Mouse (Mus musculus) kidney, adult 2 months (tissue): ENCODE measurements around the gene Dcun1d4. TPM values are rescaled to one million over a fixed set of nuclear protein-coding genes. Genes with fewer than 3 reads are reported as not detected.

Source experiments
- DNase-seq: peaks from one replicate; pipeline ENCODE4 v3.0.0; 2021
- H3K27ac ChIP-seq: fragments of 200-500 bp; 2 replicates; pipeline ENCODE4 v1.5.1; 2012; ENCODE audit warnings: low read depth, low read length, control low read depth, inconsistent platforms; ENCODE audit not compliant: insufficient read depth
- H3K27me3 ChIP-seq: fragments of 200-500 bp; replicated peaks from 2 replicates; pipeline ENCODE4 v1.6.1; 2012; ENCODE audit warnings: mild to moderate bottlenecking, moderate library complexity, low read length, inconsistent platforms; ENCODE audit not compliant: control insufficient read depth, insufficient read depth
- H3K36me3 ChIP-seq: fragments of 200-500 bp; 2 replicates; pipeline ENCODE4 v1.6.1; 2012; ENCODE audit warnings: mild to moderate bottlenecking, moderate library complexity, low read length, inconsistent platforms; ENCODE audit not compliant: control insufficient read depth, insufficient read depth
- H3K4me1 ChIP-seq: fragments of 200-500 bp; 2 replicates; pipeline ENCODE4 v1.6.1; 2011; ENCODE audit warnings: low read length; ENCODE audit not compliant: control insufficient read depth, insufficient read depth
- H3K4me3 ChIP-seq: fragments of 200-500 bp; 2 replicates; pipeline ENCODE4 v1.5.1; 2011; ENCODE audit warnings: mild to moderate bottlenecking, low read depth, low read length, control low read depth; ENCODE audit not compliant: insufficient read depth
- CTCF ChIP-seq: fragments of 200-500 bp; conservative IDR thresholded peaks from 2 replicates; pipeline ENCODE4 v1.5.1; 2011; ENCODE audit warnings: low read depth, mild to moderate bottlenecking, control low read depth, low read length, moderate library complexity, mixed read lengths; ENCODE audit not compliant: insufficient read depth, insufficient read length
- POLR2A ChIP-seq: fragments of 200-500 bp; IDR thresholded peaks from one replicate; pipeline ENCODE4 v1.6.1; 2011; ENCODE audit warnings: low read depth, low read length, control low read depth
- WGBS: fragments of 180-500 bp; shearing (Covaris S2); methylation state at CpG from one replicate; pipeline ENCODE4 v1.1.7; 2018; 5-methylcytosine and 5-hydroxymethylcytosine counted together
- polyA plus RNA-seq: library from polyadenylated mRNA; depleted of rRNA; stranded (reverse); fragments of >200 nt; gene quantifications from 2 replicates; pipeline ENCODE4 v1.2.3, GENCODE M21; 2012

Gene Dcun1d4
- polyA plus RNA-seq, 1 experiment: 14.2 TPM

GRCm38 (mm10) chr5:73537669-73538068, 56.9 kb downstream of the Dcun1d4 start:
- TF ChIP-seq CTCF (no peak), POLR2A (no peak)
- WGBS: 86% methylated on average over 12 of the region's 12 CpGs
- H3K36me3 ChIP-seq: no peaks in the 10 kb centered on the region; the same call in 1 of the 2 replicates
- no peak overlapping the region for H3K4me3 ChIP-seq
- DNase-seq: no peak
- H3K4me1 ChIP-seq: peaks cover 17% of the 10 kb centered on the region
- H3K27ac ChIP-seq: peak overlapping the region; percentile 19; the same call in 1 of the 2 replicates
- no peaks in the 10 kb centered on the region for H3K27me3 ChIP-seq

- WGBS: 49% methylated on average over 11 of the region's 11 CpGs
- H3K36me3 ChIP-seq: no peaks in the 10 kb centered on the region; the same call in 1 of the 2 replicates
- no peaks in the 10 kb centered on the region for H3K27me3 ChIP-seq
- peak overlapping the region; percentile 98 for H3K27ac ChIP-seq
- H3K4me1 ChIP-seq: peaks cover 22% of the 10 kb centered on the region
- peak; percentile 78 for DNase-seq
- H3K4me3 ChIP-seq: no peak overlapping the region
- TF ChIP-seq POLR2A (no peak), CTCF (no peak)
These were observed 57.9 kb downstream of the Dcun1d4 start for GRCm38 (mm10) chr5:73538586-73539298.

GRCm38 (mm10) chr5:73539848-73540510, 59.2 kb downstream of the Dcun1d4 start:
- 34% methylated on average over 6 of the region's 6 CpGs for WGBS
- H3K27me3 ChIP-seq: no peaks in the 10 kb centered on the region
- H3K4me1 ChIP-seq: peaks cover 22% of the 10 kb centered on the region
- H3K36me3 ChIP-seq: no peaks in the 10 kb centered on the region; the same call in 1 of the 2 replicates
- TF ChIP-seq POLR2A: no peak
- peak; percentile 81 for TF ChIP-seq CTCF
- H3K4me3 ChIP-seq: no peak overlapping the region
- peak; percentile 76 for DNase-seq
- H3K27ac ChIP-seq: peak overlapping the region; percentile 87

GRCm38 (mm10) chr5:73540511-73540871, 59.7 kb downstream of the Dcun1d4 start:
- DNase-seq: no peak
- WGBS: 94% methylated on average over 2 of the region's 2 CpGs
- Histone ChIP-seq H3K4me1 (peaks cover 22% of the 10 kb centered on the region), H3K27me3 (no peaks in the 10 kb centered on the region), H3K27ac (peak overlapping the region; percentile 2; the same call in 1 of the 2 replicates), H3K4me3 (no peak overlapping the region), H3K36me3 (no peaks in the 10 kb centered on the region; the same call in 1 of the 2 replicates)
- no peak for TF ChIP-seq CTCF
- no peak for TF ChIP-seq POLR2A

GRCm38 (mm10) chr5:73544111-73544753, 63.4 kb downstream of the Dcun1d4 start:
- H3K27me3 ChIP-seq: no peaks in the 10 kb centered on the region
- WGBS: 21% methylated on average over 10 of the region's 10 CpGs
- TF ChIP-seq POLR2A (no peak), CTCF (no peak)
- no peak overlapping the region for H3K4me3 ChIP-seq
- peak overlapping the region; percentile 85 for H3K27ac ChIP-seq
- DNase-seq: peak; percentile 70
- H3K36me3 ChIP-seq: no peaks in the 10 kb centered on the region; the same call in 1 of the 2 replicates
- H3K4me1 ChIP-seq: peaks cover 15% of the 10 kb centered on the region

GRCm38 (mm10) chr5:73545641-73546040, 64.8 kb downstream of the Dcun1d4 start:
- no peak overlapping the region for H3K4me3 ChIP-seq
- no peaks in the 10 kb centered on the region; the same call in 1 of the 2 replicates for H3K36me3 ChIP-seq
- 63% methylated on average over 6 of the region's 6 CpGs for WGBS
- TF ChIP-seq POLR2A (no peak), CTCF (no peak)
- no peak overlapping the region for H3K27ac ChIP-seq
- H3K4me1 ChIP-seq: peaks cover 11% of the 10 kb centered on the region
- DNase-seq: peak; percentile 34
- H3K27me3 ChIP-seq: no peaks in the 10 kb centered on the region
